Mouse (Mus musculus) heart, adult 2 months (tissue): ENCODE measurements around the gene Fzd7. TPM values are rescaled to one million over a fixed set of nuclear protein-coding genes. Genes with fewer than 3 reads are reported as not detected.

ENCODE experiments used
- DNase-seq, 2 experiments: peaks; one replicate each; pipeline ENCODE4 v3.0.0; 2021
- H3K27ac ChIP-seq: fragments of 200-600 bp; 2 replicates; pipeline ENCODE4 v1.8.1; 2022
- H3K27me3 ChIP-seq: fragments of 200-500 bp; 2 replicates; pipeline ENCODE4 v1.6.1; 2012; ENCODE audit warnings: mild to moderate bottlenecking, low read length, inconsistent platforms, mixed read lengths; ENCODE audit not compliant: control insufficient read depth, insufficient read depth
- H3K36me3 ChIP-seq: fragments of 200-500 bp; 2 replicates; pipeline ENCODE4 v1.6.1; 2012; ENCODE audit warnings: low read length, inconsistent platforms; ENCODE audit not compliant: control insufficient read depth, insufficient read depth
- H3K4me1 ChIP-seq: fragments of 200-500 bp; 2 replicates; pipeline ENCODE4 v1.6.1; 2011; ENCODE audit warnings: low read length; ENCODE audit not compliant: control insufficient read depth, insufficient read depth
- H3K4me3 ChIP-seq: fragments of 200-600 bp; 2 replicates; pipeline ENCODE4 v1.8.1; 2022
- H3K79me2 ChIP-seq: fragments of 200-500 bp; replicated peaks from 2 replicates; pipeline ENCODE4 v1.6.1; 2012; ENCODE audit warnings: mild to moderate bottlenecking, inconsistent platforms, low read length, moderate library complexity, mixed read lengths; ENCODE audit not compliant: control insufficient read depth, insufficient read depth
- H3K9ac ChIP-seq: fragments of 200-500 bp; 2 replicates; pipeline ENCODE4 v1.6.1; 2012; ENCODE audit warnings: low read depth, mild to moderate bottlenecking, control low read depth, inconsistent platforms, low read length, mixed read lengths
- CTCF ChIP-seq: fragments of 200-600 bp; IDR thresholded peaks from 2 replicates; pipeline ENCODE4 v1.8.1; 2022; ENCODE audit warnings: antibody characterized with exemption, mild to moderate bottlenecking, moderate library complexity
- EP300 ChIP-seq: fragments of 200-500 bp; IDR thresholded peaks from 2 replicates; pipeline ENCODE4 v1.6.1; 2011; ENCODE audit warnings: low read depth, low read length, control low read depth; ENCODE audit not compliant: insufficient read depth
- POLR2A ChIP-seq: fragments of 200-500 bp; IDR thresholded peaks from 2 replicates; pipeline ENCODE4 v1.6.1; 2011; ENCODE audit warnings: mild to moderate bottlenecking, low read depth, low read length, control low read depth; ENCODE audit not compliant: insufficient read depth
- WGBS: fragments of 180-500 bp; shearing (Covaris S2); methylation state at CpG from one replicate; pipeline ENCODE4 v1.1.7; 2018; 5-methylcytosine and 5-hydroxymethylcytosine counted together
- intact Hi-C: fragments of 180-260 bp; cut with DNase I; formaldehyde crosslinking; loops from one replicate; pipeline ENCODE4 v1.15.1; 2025
- polyA plus RNA-seq: library from polyadenylated mRNA; depleted of rRNA; stranded (reverse); fragments of >200 nt; gene quantifications from 2 replicates; pipeline ENCODE4 v1.2.3, GENCODE M21; 2012; rRNA removed
- total RNA-seq, 2 experiments: library from RNA; stranded (reverse); gene quantifications; 2 replicates each; pipeline ENCODE4 v1.2.3; 2021

The Fzd7 gene
- total and polyA plus RNA-seq, 3 experiments, result 5.3 to 7.0 (median 5.8) TPM

DNA sequence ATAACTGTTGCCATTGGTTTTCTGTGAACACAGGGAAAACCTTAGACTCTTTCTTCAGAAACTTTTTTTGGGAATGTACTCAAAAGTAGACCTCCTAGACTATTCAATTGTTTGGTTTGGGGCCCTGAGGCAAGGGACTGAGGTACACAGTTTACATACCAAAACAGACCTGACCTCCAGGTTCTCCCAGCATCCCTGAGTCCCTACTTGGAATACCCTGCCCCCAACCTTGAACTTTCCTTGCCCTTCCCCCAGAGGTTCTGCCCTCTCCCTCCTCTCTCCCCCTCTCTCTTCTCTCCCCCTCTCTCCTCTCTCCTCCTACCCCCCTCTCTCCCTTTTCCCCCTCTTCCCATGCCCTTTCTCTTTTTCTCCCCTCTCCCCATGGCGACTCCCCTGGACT lies 40.2 kb downstream of the Fzd7 start:
- TF ChIP-seq EP300, result no peak
- no peak for TF ChIP-seq POLR2A
- no peak for TF ChIP-seq CTCF
- 50% methylated on average over 1 of the region's 1 CpGs for WGBS
- no peaks in the 10 kb centered on the region for H3K79me2 ChIP-seq
- no peak overlapping the region for H3K9ac ChIP-seq
- intact Hi-C loops, result no loop called here
- no peak overlapping the region for H3K27ac ChIP-seq
- H3K36me3 ChIP-seq, result no peaks in the 10 kb centered on the region
- no peaks in the 10 kb centered on the region for H3K4me1 ChIP-seq
- no peak overlapping the region for H3K4me3 ChIP-seq
- no peak for DNase-seq
- H3K27me3 ChIP-seq, result no peaks in the 10 kb centered on the region

- WGBS, result 81% methylated on average over 5 of the region's 5 CpGs
- Histone ChIP-seq H3K27me3 (no peaks in the 10 kb centered on the region), H3K36me3 (no peaks in the 10 kb centered on the region), H3K79me2 (no peaks in the 10 kb centered on the region), H3K4me3 (no peak overlapping the region), H3K4me1 (no peaks in the 10 kb centered on the region), H3K27ac (no peak overlapping the region), H3K9ac (no peak overlapping the region)
- TF ChIP-seq EP300 (no peak), CTCF (peak; percentile 9; the same call in 1 of the 2 replicates)
- intact Hi-C loops, result no loop called here
- DNase-seq, result no peak
Measured at GRCm38 (mm10) chr1:59523378-59523958, 41.2 kb downstream of the Fzd7 start.

DNA sequence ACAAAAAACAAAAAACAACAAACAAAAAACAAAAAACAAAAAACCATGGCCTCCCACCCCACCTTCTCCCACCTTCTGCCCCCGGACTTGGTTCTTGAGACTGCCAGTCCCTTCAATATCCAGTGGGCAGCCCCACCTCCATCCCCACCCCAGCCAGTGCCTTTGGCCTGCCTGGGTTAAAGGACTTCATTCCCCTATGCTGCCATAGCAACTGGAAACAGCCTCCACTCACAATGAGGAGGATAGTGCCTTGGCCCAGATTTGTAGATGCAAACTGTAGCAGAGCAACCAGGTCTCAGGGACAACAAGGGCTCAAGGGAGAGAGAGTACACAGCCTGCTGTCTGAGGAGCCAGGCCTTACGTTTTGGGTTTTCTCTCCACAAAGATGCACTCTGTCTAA lies 41.8 kb downstream of the Fzd7 start:
- WGBS, result 85% methylated on average over 2 of the region's 2 CpGs
- Histone ChIP-seq H3K4me3 (no peak overlapping the region), H3K27ac (no peak overlapping the region), H3K4me1 (no peaks in the 10 kb centered on the region), H3K79me2 (no peaks in the 10 kb centered on the region), H3K27me3 (no peaks in the 10 kb centered on the region), H3K36me3 (no peaks in the 10 kb centered on the region), H3K9ac (no peak overlapping the region)
- TF ChIP-seq CTCF (no peak), POLR2A (no peak), EP300 (no peak)
- no peak for DNase-seq
- intact Hi-C loops, result no loop called here

GRCm38 (mm10) chr1:59524759-59525158 lies 42.5 kb downstream of the Fzd7 start:
- Histone ChIP-seq H3K27ac (no peak overlapping the region), H3K4me3 (no peak overlapping the region), H3K36me3 (no peaks in the 10 kb centered on the region), H3K79me2 (no peaks in the 10 kb centered on the region), H3K4me1 (no peaks in the 10 kb centered on the region), H3K27me3 (no peaks in the 10 kb centered on the region), H3K9ac (no peak overlapping the region)
- WGBS, result 64% methylated on average over 3 of the region's 3 CpGs
- intact Hi-C loops, result no loop called here
- TF ChIP-seq CTCF (no peak), POLR2A (no peak), EP300 (no peak)
- no peak for DNase-seq

GRCm38 (mm10) chr1:59527219-59527618 lies 45.0 kb downstream of the Fzd7 start:
- Histone ChIP-seq H3K27ac (no peak overlapping the region), H3K36me3 (no peaks in the 10 kb centered on the region), H3K79me2 (no peaks in the 10 kb centered on the region), H3K4me3 (no peak overlapping the region), H3K4me1 (no peaks in the 10 kb centered on the region), H3K9ac (no peak overlapping the region), H3K27me3 (no peaks in the 10 kb centered on the region)
- no peak for DNase-seq
- intact Hi-C loops, result no loop called here
- WGBS, result 83% methylated on average over 6 of the region's 6 CpGs
- TF ChIP-seq EP300, result no peak

DNA sequence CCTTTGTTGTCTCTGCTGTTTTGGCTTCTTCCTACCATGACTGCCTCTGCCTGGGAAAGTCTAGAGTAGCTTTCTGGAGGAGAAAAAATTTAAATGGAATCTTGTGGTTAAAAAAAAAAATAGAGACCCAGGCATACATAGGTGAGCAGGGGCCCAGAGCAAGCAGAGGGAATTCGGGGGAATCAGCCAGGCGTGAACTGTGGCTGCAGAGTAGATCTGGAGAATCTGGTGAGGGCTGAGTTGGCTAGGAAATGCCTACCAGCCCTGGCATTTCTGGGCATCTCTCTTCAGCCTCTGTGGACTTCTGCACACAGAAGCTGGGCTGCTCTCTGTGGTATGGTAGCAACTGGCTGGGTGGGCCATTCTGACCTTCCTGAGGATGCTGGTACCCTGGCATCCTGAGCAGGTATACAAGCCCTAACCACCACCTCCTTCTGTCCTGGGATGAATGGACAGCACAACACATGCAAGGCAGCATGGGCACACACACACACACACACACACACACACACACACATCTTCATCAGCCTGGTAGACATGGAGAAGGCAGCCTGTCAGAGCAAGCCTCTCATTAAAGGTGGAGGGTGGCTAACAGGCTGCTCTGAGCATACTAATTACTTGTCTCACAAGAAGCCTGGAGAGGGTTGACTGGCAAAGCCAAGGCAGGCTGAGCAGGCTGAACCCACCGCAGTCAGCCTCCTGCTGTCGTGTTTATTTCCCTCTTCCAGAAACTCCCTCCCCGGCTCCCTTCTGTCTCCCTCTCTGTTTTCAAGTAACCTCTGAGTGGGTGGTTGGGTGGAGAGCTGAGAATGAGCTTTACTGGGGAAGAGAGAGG lies 53.0 kb downstream of the Fzd7 start:
- intact Hi-C loops, result no loop called here

More for the DNA sequence above, 53.0 kb downstream of the Fzd7 start:
- Histone ChIP-seq H3K4me3 (no peak overlapping the region), H3K4me1 (no peaks in the 10 kb centered on the region), H3K9ac (no peak overlapping the region), H3K79me2 (no peaks in the 10 kb centered on the region), H3K27ac (no peak overlapping the region), H3K36me3 (no peaks in the 10 kb centered on the region), H3K27me3 (no peaks in the 10 kb centered on the region)
- no peak for DNase-seq
- WGBS, result 46% methylated on average over 5 of the region's 5 CpGs
- TF ChIP-seq CTCF (no peak), EP300 (no peak), POLR2A (no peak)

Other genes with a start within 250 kb of the Fzd7 start
- 1 to 10 TPM; 9.8 to 9.9 TPM for gene Als2, start 245.2 kb upstream of the Fzd7 start, total RNA-seq
- gene Als2, start 245.2 kb upstream of the Fzd7 start, polyA plus RNA-seq, result 2.8 and 4.7 TPM in 2 replicates
- under 1 TPM in 1 of 2 experiments, not detected in 1; 0.32 TPM for gene Cdk15, start 225.5 kb upstream of the Fzd7 start, total RNA-seq
- gene Cdk15, start 225.5 kb upstream of the Fzd7 start, polyA plus RNA-seq, result not detected in 2 replicates
- under 1 TPM in 1 of 2 experiments, not detected in 1; 0.30 TPM for gene Gm973, start 33.8 kb downstream of the Fzd7 start, total RNA-seq
- gene Gm973, start 33.8 kb downstream of the Fzd7 start, polyA plus RNA-seq, result 0.29 and 0.45 TPM in 2 replicates
- gene Sumo1, start 188.4 kb downstream of the Fzd7 start, total RNA-seq, result 10 to 100 TPM; 57.2 to 61.4 TPM
- 19.5 and 34.4 TPM in 2 replicates for gene Sumo1, start 188.4 kb downstream of the Fzd7 start, polyA plus RNA-seq
- gene Nop58, start 202.5 kb downstream of the Fzd7 start, total RNA-seq, result 10 to 100 TPM; 32.7 to 33.0 TPM
- gene Nop58, start 202.5 kb downstream of the Fzd7 start, polyA plus RNA-seq, result 7.2 and 8.6 TPM in 2 replicates